Mouse (Mus musculus): Measurements from ENCODE around the gene Tubgcp6.

GRCm38 (mm10) chr15:89148496-89149270 is 25.8 kb upstream of the Tubgcp6 start:
- TF ChIP-seq GATA1 (IDR thresholded peaks at IDR 0.05; ENCODE audit: borderline replicate concordance, low read length) (no peak), FLI1 (IDR thresholded peaks at IDR 0.05; ENCODE audit: low read length) (no peak)

Measured in megakaryocyte, embryonic 14.5 days (primary cell).